Mouse (Mus musculus) intestine, embryonic 16.5 days (tissue): ENCODE results near the gene Vmn1r59. TPM values are rescaled to one million over a fixed set of nuclear protein-coding genes. Genes with fewer than 3 reads are reported as not detected.
"Not testable (repeated sequence)": the region's sequence is repeated elsewhere in the genome, so short reads cannot be mapped to it uniquely, and the experiment has no call there.

Experiments
- ATAC-seq: fragments of 200-750 bp; cut with Nextera tagmentation; 2 replicates; pipeline ENCODE4 v1.8.0; 2017; ENCODE audit warnings: moderate TSS enrichment, moderate library complexity
- H3K27ac ChIP-seq: fragments of 300-500 bp; sonication (generic); 2 replicates; pipeline ENCODE4 v1.5.1; 2014; ENCODE audit warnings: mild to moderate bottlenecking, low read length
- H3K27me3 ChIP-seq: fragments of 300-500 bp; sonication (generic); replicated peaks from 2 replicates; pipeline ENCODE4 v1.6.1; 2014; ENCODE audit warnings: low read length, control low read depth, mixed read lengths; ENCODE audit not compliant: control insufficient read depth, insufficient read depth
- H3K36me3 ChIP-seq: fragments of 300-500 bp; sonication (generic); 2 replicates; pipeline ENCODE4 v1.6.1; 2014; ENCODE audit warnings: low read length, control low read depth; ENCODE audit not compliant: control insufficient read depth, insufficient read depth
- H3K4me1 ChIP-seq: fragments of 300-500 bp; sonication (generic); 2 replicates; pipeline ENCODE4 v1.6.1; 2014; ENCODE audit warnings: low read length, control low read depth, mixed read lengths; ENCODE audit not compliant: control insufficient read depth, insufficient read depth
- H3K4me2 ChIP-seq: fragments of 300-500 bp; sonication (generic); 2 replicates; pipeline ENCODE4 v1.6.1; 2014; ENCODE audit warnings: low read depth, low read length, control low read depth
- H3K4me3 ChIP-seq: fragments of 300-500 bp; sonication (generic); 2 replicates; pipeline ENCODE4 v1.5.1; 2014; ENCODE audit warnings: mild to moderate bottlenecking, low read length
- H3K9ac ChIP-seq: fragments of 300-500 bp; sonication (generic); 2 replicates; pipeline ENCODE4 v1.6.1; 2014; ENCODE audit warnings: low read depth, low read length
- H3K9me3 ChIP-seq: fragments of 300-500 bp; sonication (generic); 2 replicates; pipeline ENCODE4 v1.6.1; 2016; ENCODE audit warnings: low read length, control low read depth; ENCODE audit not compliant: control insufficient read depth
- WGBS: fragments of 180-500 bp; shearing (Covaris S2); extraction: QIAGEN DNeasy Blood & Tissue Kit; methylation state at CpG from one replicate; pipeline ENCODE4 v1.1.7; 2014; 5-methylcytosine and 5-hydroxymethylcytosine counted together
- polyA plus RNA-seq: library from polyadenylated mRNA; unstranded; fragments of >200 nt; fragmentation: Nextera tagmentation; extraction: Ambion mirVana; gene quantifications from 2 replicates; pipeline ENCODE4 v1.2.1, GENCODE M21; 2015

Gene Vmn1r59
- polyA plus RNA-seq: not detected in 2 replicates

DNA sequence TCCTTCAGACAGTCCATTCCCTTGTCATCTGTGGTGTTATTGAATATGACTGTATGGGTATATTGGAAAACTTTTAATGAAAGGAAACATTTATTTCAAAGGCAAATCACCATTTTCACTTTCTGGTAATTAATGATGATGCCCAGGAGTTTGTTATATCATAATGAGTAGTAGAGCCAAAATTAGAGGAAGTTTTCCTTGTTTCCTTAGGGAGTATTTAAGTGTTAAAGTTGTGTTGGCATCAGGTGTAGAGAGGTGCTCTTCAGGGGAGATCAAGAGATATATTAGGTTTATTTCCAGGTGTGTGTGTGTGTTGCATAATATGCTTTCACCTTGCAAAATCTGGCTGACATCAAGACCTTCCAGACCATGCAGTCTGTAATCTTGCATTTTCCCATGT, at the start of gene Vmn1r59:
Vmn1r59 (minus strand) TSS at position 101 of the 400 bp plus-strand sequence.
- Histone ChIP-seq H3K4me2 (no peak within 1 kb of the TSS), H3K36me3 (no peaks in the 10 kb centered on the region), H3K9me3 (0 out of 2 replicates have a peak, but pooled peaks cover 3% of the 10 kb centered on the region), H3K27ac (no peak within 1 kb of the TSS), H3K27me3 (no peaks in the 10 kb centered on the region), H3K4me1 (no peaks in the 10 kb centered on the region), H3K4me3 (no peak within 1 kb of the TSS), H3K9ac (no peak within 1 kb of the TSS)
- no peak for ATAC-seq

GRCm38 (mm10) chr7:5493856-5494255, 37.3 kb upstream of the Vmn1r59 start, which contains the start of gene Vmn2r28:
Gene Vmn2r28 (minus strand): TSS chr7:5493956.
- H3K4me2 ChIP-seq, H3K9ac ChIP-seq, H3K36me3 ChIP-seq, H3K4me1 ChIP-seq, H3K27me3 ChIP-seq, H3K27ac ChIP-seq, H3K4me3 ChIP-seq, H3K9me3 ChIP-seq, ATAC-seq: not testable (repeated sequence)

DNA sequence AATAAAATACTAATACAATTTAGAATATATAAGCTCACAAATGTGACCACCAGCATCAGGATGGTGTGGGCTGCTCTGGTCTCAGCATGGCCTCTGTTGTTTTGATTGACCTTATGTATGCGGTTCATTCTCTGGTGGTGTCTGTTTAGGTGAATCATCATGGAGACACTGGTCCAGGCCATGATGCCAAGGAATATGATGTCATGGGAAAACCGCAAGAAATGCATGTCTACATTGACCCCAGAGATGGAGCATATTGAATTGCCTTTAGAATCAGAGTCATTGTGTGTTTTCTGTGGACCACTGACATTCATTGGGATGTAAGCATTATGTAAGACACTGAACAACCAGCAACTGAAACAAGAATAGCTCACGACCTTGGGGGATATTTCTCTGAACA, 2.6 kb downstream of the Vmn1r59 start:
- not testable (repeated sequence) for H3K4me1 ChIP-seq, H3K36me3 ChIP-seq, H3K9me3 ChIP-seq, H3K27ac ChIP-seq, H3K4me2 ChIP-seq, ATAC-seq, H3K27me3 ChIP-seq, H3K4me3 ChIP-seq, H3K9ac ChIP-seq
- whole genome bisulfite sequencing: 69% methylated on average over 3 of the region's 3 CpGs

GRCm38 (mm10) chr7:5448627-5449026, 7.9 kb downstream of the Vmn1r59 start:
- Histone ChIP-seq H3K27me3 (no peaks in the 10 kb centered on the region), H3K4me2 (no peak overlapping the region), H3K4me3 (no peak overlapping the region), H3K36me3 (no peaks in the 10 kb centered on the region), H3K27ac (no peak overlapping the region), H3K9ac (no peak overlapping the region), H3K9me3 (0 out of 2 replicates have a peak, but pooled peaks cover 3% of the 10 kb centered on the region), H3K4me1 (no peaks in the 10 kb centered on the region)
- ATAC-seq: no peak

DNA sequence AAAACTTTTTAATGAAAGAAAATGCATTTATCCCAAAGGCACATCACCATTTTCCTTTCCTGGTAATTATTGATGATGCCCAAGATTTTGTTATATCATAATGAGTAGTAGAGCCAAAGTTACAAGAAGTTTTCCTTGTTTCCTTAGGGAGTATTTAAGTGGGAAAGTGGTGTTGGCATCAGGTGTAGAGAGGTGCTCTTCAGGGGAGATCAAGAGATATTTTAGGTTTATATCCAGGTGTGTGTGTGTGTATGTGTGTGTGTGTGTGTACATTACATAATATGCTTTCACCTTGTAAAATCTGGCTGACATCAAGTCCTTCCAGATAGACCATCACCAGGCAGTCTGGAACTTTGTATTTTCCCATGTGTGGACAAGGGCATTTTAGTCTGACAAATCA, 43.3 kb downstream of the Vmn1r59 start, which contains the start of gene Vmn1r58:
Vmn1r58 (minus strand) TSS at position 101 of the 400 bp plus-strand sequence.
- not testable (repeated sequence) for H3K4me2 ChIP-seq, H3K27me3 ChIP-seq, H3K27ac ChIP-seq, H3K4me3 ChIP-seq, H3K9me3 ChIP-seq, ATAC-seq, H3K36me3 ChIP-seq, H3K4me1 ChIP-seq, H3K9ac ChIP-seq

DNA sequence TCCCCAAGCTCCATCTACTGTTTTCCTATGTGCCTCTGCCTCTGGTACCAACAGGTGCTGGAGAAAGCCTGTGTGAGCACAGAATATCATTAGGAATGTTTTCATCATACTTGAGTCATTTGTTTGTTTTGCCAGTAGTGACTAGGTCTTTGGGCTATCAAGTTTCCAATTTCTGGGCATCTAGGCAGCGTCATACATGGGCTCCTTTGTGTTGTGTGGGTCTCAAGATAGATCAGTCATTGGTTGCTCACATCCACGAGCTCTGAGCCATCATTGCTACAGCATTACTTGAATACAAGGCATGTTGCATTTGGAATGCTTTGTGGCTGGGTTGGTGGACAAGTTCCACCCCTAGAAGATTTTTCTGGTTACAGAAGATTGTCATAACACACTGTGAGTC, 50.4 kb downstream of the Vmn1r59 start:
- Histone ChIP-seq H3K4me2 (no peak overlapping the region), H3K36me3 (no peaks in the 10 kb centered on the region), H3K4me3 (no peak overlapping the region), H3K27me3 (no peaks in the 10 kb centered on the region), H3K27ac (no peak overlapping the region), H3K9me3 (no peaks in the 10 kb centered on the region), H3K9ac (no peak overlapping the region), H3K4me1 (no peaks in the 10 kb centered on the region)
- ATAC-seq: no peak
- WGBS: 52% methylated on average over 2 of the region's 2 CpGs

Other genes with a start within 250 kb of the Vmn1r59 start
- gene Vmn1r57, start 238.3 kb downstream of the Vmn1r59 start, polyA plus RNA-seq: not detected in 2 replicates
- not detected in 2 replicates for gene Gm5065, start 106.2 kb downstream of the Vmn1r59 start, polyA plus RNA-seq
- gene Nlrp2, start 105.7 kb downstream of the Vmn1r59 start, polyA plus RNA-seq: not detected in 2 replicates
- not detected in 2 replicates for gene Vmn1r58, start 43.4 kb downstream of the Vmn1r59 start, polyA plus RNA-seq
- not detected in 2 replicates for gene Vmn2r28, start 37.2 kb upstream of the Vmn1r59 start, polyA plus RNA-seq
- not detected in 2 replicates for gene Vmn1r60, start 90.5 kb upstream of the Vmn1r59 start, polyA plus RNA-seq
- gene Vmn1r61, start 156.5 kb upstream of the Vmn1r59 start, polyA plus RNA-seq: not detected in 2 replicates
- gene Vmn1r62, start 216.9 kb upstream of the Vmn1r59 start, polyA plus RNA-seq: not detected in 2 replicates